Mouse (Mus musculus) neural tube, embryonic 14.5 days (tissue): ENCODE measurements at regions not wholly inside any gene's neighbourhood (a gene's known extent, or its start where the extent isn't known, plus 50 kb on each side); places are given as distances from the start of the nearest gene placed in this dataset.
"Not testable (repeated sequence)": the region's sequence is repeated elsewhere in the genome, so short reads cannot be mapped to it uniquely, and the experiment has no call there.

ENCODE experiments used
- ATAC-seq: fragments of 200-750 bp; cut with Nextera tagmentation; 2 replicates; pipeline ENCODE4 v1.8.0; 2017; ENCODE audit warnings: low read depth, mild to moderate bottlenecking, moderate TSS enrichment, moderate library complexity
- H3K27ac ChIP-seq: fragments of 300-500 bp; sonication (generic); 2 replicates; pipeline ENCODE4 v1.5.1; 2014; ENCODE audit warnings: low read depth, mild to moderate bottlenecking, control low read depth, low read length, moderate library complexity, mixed read lengths
- H3K27me3 ChIP-seq: fragments of 300-500 bp; sonication (generic); 2 replicates; pipeline ENCODE4 v1.6.1; 2014; ENCODE audit warnings: low read length; ENCODE audit not compliant: control insufficient read depth, insufficient read depth
- H3K36me3 ChIP-seq: fragments of 300-500 bp; sonication (generic); 2 replicates; pipeline ENCODE4 v1.6.1; 2014; ENCODE audit warnings: low read length, mixed read lengths; ENCODE audit not compliant: control insufficient read depth, insufficient read depth
- H3K4me1 ChIP-seq: fragments of 300-500 bp; sonication (generic); 2 replicates; pipeline ENCODE4 v1.6.1; 2014; ENCODE audit warnings: low read length; ENCODE audit not compliant: control insufficient read depth, insufficient read depth
- H3K4me2 ChIP-seq: fragments of 300-500 bp; sonication (generic); 2 replicates; pipeline ENCODE4 v1.6.1; 2014; ENCODE audit warnings: mild to moderate bottlenecking, low read depth, low read length, control low read depth
- H3K4me3 ChIP-seq: fragments of 300-500 bp; sonication (generic); 2 replicates; pipeline ENCODE4 v1.5.1; 2014; ENCODE audit warnings: low read depth, low read length, control low read depth, mixed read lengths
- H3K9ac ChIP-seq: fragments of 300-500 bp; sonication (generic); replicated peaks from 2 replicates; pipeline ENCODE4 v1.6.1; 2014; ENCODE audit warnings: low read depth, mild to moderate bottlenecking, control low read depth, low read length, mixed read lengths
- H3K9me3 ChIP-seq: fragments of 300-500 bp; sonication (generic); 2 replicates; pipeline ENCODE4 v1.6.1; 2016; ENCODE audit warnings: low read length; ENCODE audit not compliant: control insufficient read depth
- WGBS: fragments of 180-500 bp; shearing (Covaris S2); extraction: QIAGEN DNeasy Blood & Tissue Kit; methylation state at CpG from one replicate; pipeline ENCODE4 v1.1.7; 2014; 5-methylcytosine and 5-hydroxymethylcytosine counted together

DNA sequence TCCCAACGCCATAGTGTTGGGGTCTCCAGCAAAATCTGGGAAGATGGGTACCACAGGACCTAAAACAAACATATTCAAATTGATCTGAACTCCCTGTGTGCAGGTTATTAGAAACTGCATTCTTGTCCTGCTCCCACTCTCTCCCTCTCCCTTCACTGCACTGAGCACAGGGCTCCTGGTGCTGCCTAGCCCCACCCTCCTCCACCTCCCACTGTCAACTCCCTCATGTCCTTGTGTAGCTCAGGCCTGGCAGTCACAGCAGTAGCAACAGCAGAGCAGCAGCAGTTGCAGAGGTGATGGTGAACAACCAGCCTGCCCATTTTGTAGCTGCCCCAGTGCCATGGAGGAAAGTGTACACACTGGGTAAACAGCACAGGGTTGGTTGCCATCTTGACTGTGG is 383.4 kb downstream of the Tdrd3 start:
- 90% methylated on average over 1 of the region's 1 CpGs for WGBS
- no peaks in the 10 kb centered on the region for H3K4me1 ChIP-seq
- H3K4me3 ChIP-seq, result no peak overlapping the region
- no peak overlapping the region for H3K27ac ChIP-seq
- no peak for ATAC-seq
- H3K4me2 ChIP-seq, result no peak overlapping the region
- H3K9ac ChIP-seq, result no peak overlapping the region
- no peaks in the 10 kb centered on the region for H3K36me3 ChIP-seq
- H3K27me3 ChIP-seq, result no peaks in the 10 kb centered on the region
- no peaks in the 10 kb centered on the region for H3K9me3 ChIP-seq

DNA sequence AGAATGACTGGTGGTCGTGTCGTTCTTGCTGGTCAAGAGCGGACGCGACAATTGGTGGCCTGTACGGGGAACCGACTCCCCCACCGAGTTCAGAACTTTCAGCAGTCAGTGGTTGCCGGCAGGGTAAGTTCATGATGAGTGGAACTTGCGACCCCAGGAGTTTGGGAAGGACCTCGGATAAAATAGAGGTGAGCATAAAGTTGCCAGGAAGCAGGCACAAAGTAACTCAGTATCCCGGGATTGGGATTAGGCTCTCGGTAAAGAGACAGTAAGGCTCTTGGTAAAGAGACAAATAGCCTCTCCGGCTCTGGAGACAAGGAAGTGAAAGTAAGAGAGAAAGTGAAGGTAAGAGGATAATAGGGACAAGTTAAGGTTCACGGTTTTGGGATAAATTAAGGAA is 393.2 kb downstream of the Tdrd3 start:
- 91% methylated on average over 15 of the region's 15 CpGs for WGBS

DNA sequence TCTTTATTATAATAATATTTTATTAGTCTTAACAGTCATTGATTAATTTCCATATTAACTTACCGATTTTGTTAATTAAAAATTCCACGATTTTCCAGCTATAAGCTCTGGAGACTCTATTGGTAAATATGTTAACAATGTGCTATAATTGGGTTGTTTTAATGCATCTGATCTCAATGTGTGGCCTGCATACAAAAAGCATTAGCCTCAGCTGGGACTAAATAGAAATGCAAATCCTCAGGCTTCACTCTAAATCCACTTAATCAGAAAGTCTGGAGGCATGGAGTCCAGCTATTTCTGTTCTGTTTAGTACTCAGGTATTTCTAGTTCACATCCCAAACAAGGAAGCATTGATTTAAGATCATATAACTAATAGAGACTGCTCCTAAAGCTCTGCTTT is 427.7 kb downstream of the Tdrd3 start:
- ATAC-seq, result no peak
- no peak overlapping the region for H3K4me3 ChIP-seq
- no peak overlapping the region for H3K27ac ChIP-seq
- no peaks in the 10 kb centered on the region for H3K4me1 ChIP-seq
- WGBS, result 61% methylated on average over 2 of the region's 2 CpGs
- no peaks in the 10 kb centered on the region for H3K27me3 ChIP-seq
- no peak overlapping the region for H3K4me2 ChIP-seq
- no peaks in the 10 kb centered on the region for H3K9me3 ChIP-seq
- no peaks in the 10 kb centered on the region for H3K36me3 ChIP-seq
- H3K9ac ChIP-seq, result no peak overlapping the region

More for the DNA sequence above, 393.2 kb downstream of the Tdrd3 start:
- not testable (repeated sequence) for H3K9me3 ChIP-seq, H3K4me3 ChIP-seq, H3K4me1 ChIP-seq, H3K36me3 ChIP-seq, H3K9ac ChIP-seq, H3K27ac ChIP-seq, ATAC-seq, H3K27me3 ChIP-seq, H3K4me2 ChIP-seq

DNA sequence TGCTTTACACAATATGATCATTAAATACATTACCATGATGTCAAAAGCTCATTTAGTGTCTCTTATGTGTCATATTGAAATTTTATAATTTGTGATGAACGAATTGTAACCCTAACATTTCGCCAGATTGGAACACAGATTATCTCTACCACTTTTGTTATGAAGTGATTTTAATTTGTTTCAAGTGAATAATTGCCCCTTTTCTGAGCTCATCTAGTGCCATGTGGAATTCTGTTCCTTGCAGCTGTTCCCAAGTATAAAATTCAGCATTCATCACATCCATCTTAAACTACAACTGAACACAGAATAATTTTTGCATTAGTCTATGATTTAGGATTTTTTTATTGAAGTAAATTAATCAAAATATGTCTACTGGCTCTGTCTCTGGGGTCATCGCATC is 445.0 kb downstream of the Tdrd3 start:
- ATAC-seq, result no peak
- H3K4me1 ChIP-seq, result no peaks in the 10 kb centered on the region
- H3K27me3 ChIP-seq, result no peaks in the 10 kb centered on the region
- H3K9ac ChIP-seq, result no peak overlapping the region
- no peak overlapping the region for H3K4me3 ChIP-seq
- H3K4me2 ChIP-seq, result no peak overlapping the region
- H3K9me3 ChIP-seq, result no peaks in the 10 kb centered on the region
- WGBS, result 88% methylated on average over 3 of the region's 3 CpGs
- H3K27ac ChIP-seq, result no peak overlapping the region
- H3K36me3 ChIP-seq, result no peaks in the 10 kb centered on the region

DNA sequence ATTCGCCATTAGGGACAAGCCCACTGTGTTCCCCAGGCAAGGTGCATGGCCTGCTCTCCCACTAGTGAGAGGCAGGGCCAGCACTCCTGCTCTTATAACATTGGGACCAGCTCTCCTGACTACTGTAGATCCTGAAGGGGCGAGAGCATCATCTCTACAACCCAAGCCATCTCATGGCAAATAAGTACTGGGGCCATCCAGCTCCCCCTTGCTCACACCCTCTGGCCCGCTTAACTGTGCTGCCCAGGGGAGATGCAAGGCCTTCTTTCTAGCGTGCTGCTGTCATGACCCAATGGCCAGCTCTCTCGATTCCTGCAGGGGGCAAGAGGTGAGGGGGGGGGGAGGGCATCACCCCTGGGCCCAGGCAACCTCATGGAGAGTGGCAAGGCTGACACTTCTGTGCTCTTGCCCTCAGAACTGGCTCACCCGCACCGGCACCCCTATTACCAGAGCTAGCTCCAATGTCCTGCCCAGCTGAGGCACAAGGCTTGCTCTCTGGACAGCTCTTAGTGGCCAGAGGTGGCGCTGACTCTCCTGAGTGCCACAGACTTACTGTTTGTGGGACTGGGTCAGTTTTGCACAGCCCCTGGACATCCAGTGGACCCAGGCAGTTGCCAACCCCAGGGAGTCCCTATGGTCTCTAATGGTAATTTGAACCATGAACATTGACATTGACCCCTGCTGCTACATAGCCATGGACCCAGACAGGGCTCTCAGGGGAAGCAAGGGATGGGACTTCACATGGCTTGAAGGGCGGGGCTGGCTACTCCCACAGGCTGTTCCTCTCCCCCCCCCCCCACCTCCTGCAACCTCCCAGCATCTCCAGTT is 448.2 kb downstream of the Tdrd3 start:
- WGBS, result 91% methylated on average over 9 of the region's 9 CpGs
- peak; percentile 56; the same call in 1 of the 2 replicates for ATAC-seq
- Histone ChIP-seq H3K9me3 (no peaks in the 10 kb centered on the region), H3K36me3 (no peaks in the 10 kb centered on the region), H3K9ac (no peak overlapping the region), H3K4me1 (no peaks in the 10 kb centered on the region), H3K27me3 (no peaks in the 10 kb centered on the region), H3K4me2 (no peak overlapping the region), H3K27ac (no peak overlapping the region), H3K4me3 (no peak overlapping the region)

DNA sequence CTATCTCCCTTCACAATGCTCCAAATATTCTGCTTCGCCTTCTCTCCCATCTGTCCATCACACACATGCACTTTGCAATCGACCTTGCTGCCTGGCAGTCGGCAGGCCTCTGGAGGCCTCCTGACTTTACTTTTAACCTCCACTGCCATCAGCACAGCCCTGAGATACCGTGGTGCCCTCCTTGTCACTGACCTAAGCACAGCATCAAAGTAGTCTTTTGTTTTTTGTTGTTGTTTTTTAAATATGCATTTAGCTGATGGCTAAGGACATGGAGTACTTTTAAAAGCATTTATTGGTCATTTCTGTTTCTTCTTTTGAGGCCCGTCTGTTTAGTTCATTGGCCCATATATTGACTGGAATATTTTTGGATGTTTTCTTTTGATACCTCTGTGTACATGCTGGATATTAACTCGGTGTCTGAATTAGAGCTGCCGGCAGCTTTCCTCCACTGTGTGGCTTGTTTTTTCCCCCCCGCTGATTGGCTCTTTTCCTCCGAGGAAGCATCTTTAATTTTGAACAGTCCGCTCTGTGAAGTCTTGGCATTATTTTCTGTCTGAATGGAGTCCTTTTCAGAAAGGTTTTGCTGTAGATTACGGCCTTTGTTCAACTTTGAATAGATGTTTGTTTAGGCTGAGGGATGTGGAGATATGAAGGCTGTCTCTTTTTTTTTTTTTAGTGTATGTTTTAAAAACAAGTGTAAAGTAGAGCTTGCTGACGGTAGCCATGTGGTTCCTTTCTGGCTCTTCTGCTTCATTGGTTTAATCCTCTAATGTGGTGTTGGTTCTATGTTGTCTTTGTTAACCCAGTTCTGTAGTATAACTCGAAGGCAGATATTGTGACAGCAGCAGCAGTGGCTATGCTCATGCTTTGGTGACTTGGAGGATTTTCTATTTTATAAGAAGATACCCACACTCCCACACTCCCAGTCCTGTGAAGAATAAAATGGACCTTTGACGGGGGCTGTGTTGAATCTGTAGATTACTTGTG is 449.1 kb downstream of the Tdrd3 start:
- Histone ChIP-seq H3K9me3 (no peaks in the 10 kb centered on the region), H3K27ac (no peak overlapping the region), H3K4me1 (no peaks in the 10 kb centered on the region), H3K36me3 (no peaks in the 10 kb centered on the region), H3K27me3 (no peaks in the 10 kb centered on the region), H3K4me3 (no peak overlapping the region), H3K9ac (no peak overlapping the region), H3K4me2 (no peak overlapping the region; the same call in 1 of the 2 replicates)
- no peak for ATAC-seq
- WGBS, result 51% methylated on average over 14 of the region's 14 CpGs

DNA sequence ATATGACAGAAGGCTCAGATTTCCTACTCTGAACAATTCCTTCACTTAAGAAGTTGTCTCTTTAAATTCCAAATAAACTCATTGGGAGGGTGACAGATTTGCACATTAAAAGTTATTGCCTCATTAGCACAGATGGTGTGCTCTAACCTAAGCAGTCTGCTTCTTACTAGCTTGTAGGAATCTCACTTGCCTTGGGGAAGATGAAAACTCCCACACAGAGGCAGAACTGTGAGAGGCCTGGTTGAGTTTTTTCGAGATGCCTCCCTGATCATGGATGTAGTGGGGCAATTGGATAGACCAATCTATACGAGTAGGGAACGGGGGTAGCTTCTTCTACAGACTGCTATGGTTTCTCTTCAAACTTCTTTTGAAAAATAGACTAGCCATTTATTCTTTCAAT is 485.3 kb downstream of the Tdrd3 start:
- Histone ChIP-seq H3K9ac (no peak overlapping the region), H3K27me3 (no peaks in the 10 kb centered on the region), H3K4me3 (no peak overlapping the region), H3K36me3 (no peaks in the 10 kb centered on the region), H3K4me1 (no peaks in the 10 kb centered on the region), H3K9me3 (no peaks in the 10 kb centered on the region), H3K4me2 (no peak overlapping the region), H3K27ac (no peak overlapping the region)
- 85% methylated on average over 3 of the region's 3 CpGs for WGBS
- ATAC-seq, result 0 out of 2 replicates have a peak, but pooled peaks have one; percentile 49

DNA sequence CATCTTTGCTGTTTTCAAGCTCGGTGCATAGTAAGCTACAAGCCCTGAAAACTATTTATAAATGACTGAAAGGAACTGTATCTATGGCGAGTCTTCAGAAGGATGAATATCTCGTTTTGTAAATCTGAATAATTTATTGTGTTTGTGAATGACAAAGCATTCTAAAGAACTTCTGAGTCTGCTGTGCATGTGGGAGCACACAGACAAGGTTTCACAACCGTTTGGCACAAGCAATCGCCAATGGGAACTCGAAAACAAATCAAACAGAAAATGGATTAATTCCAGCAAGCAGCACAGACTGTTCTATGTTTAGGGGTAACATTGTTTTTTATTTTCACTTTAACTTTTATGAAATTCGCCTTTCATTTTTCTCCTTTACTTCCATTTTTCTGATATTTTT is 486.0 kb downstream of the Tdrd3 start:
- Histone ChIP-seq H3K9ac (no peak overlapping the region), H3K4me1 (no peaks in the 10 kb centered on the region), H3K9me3 (no peaks in the 10 kb centered on the region), H3K27ac (no peak overlapping the region), H3K36me3 (no peaks in the 10 kb centered on the region), H3K4me3 (no peak overlapping the region), H3K4me2 (no peak overlapping the region), H3K27me3 (no peaks in the 10 kb centered on the region)
- WGBS, result 84% methylated on average over 7 of the region's 7 CpGs
- ATAC-seq, result no peak
